Mouse (Mus musculus) C3H10T1/2 (cell line): ENCODE measurements around the gene Cd81. TPM values are rescaled to one million over a fixed set of nuclear protein-coding genes. Genes with fewer than 3 reads are reported as not detected.

Source experiments
- polyA plus RNA-seq, 2 experiments: library from polyadenylated mRNA; unstranded; fragments of >200 nt; fragmentation: generic; extraction: Trizol; gene quantifications; one replicate each; pipeline ENCODE4 v1.2.1; 2012; ENCODE audit warnings: missing spikeins in 2 of 2

Cd81 gene
- polyA plus RNA-seq = 100 to 1,000 TPM; 138 to 650 TPM

GRCm38 (mm10) chr7:143052626-143053007 lies at the start of gene Cd81:
Cd81 (plus strand) TSS chr7:143052739.

DNA sequence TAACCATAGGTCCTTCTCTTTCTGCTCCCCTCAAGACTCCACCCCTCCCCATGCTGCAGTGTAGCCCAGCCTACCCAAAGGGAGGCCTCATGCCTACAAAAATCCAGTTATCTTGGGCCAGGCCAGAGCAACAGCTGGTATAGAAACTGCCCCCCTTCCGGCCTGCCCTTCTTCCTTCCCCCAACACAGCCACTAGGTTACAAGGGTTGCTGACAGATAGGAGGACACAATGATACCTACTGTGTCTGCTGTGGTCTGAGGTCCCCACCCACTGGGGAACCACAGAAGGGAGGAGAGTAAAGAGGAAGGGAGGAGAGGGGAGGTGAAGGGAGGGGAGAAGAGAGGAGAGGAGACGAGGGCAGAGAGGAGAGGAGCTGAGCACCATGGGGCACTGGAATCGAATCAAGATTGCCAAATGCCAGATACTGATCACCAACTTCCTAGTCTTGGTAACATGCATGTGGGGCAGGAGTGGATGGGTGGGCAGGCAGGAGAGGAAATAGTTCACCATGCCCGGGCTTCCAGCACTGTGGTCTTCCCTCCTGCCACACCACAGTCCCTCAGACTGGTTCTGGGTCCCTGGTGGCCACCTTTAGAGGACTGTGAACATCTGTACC lies 47.7 kb upstream of the Cd81 start, which contains the start of gene Tspan32:
Gene Tspan32 (plus strand): TSS at position 320 of the 617 bp plus-strand sequence.

GRCm38 (mm10) chr7:143068882-143069591 lies 16.5 kb downstream of the Cd81 start, which contains the start of gene Tssc4:
Tssc4 (plus strand) TSS chr7:143069249.

DNA sequence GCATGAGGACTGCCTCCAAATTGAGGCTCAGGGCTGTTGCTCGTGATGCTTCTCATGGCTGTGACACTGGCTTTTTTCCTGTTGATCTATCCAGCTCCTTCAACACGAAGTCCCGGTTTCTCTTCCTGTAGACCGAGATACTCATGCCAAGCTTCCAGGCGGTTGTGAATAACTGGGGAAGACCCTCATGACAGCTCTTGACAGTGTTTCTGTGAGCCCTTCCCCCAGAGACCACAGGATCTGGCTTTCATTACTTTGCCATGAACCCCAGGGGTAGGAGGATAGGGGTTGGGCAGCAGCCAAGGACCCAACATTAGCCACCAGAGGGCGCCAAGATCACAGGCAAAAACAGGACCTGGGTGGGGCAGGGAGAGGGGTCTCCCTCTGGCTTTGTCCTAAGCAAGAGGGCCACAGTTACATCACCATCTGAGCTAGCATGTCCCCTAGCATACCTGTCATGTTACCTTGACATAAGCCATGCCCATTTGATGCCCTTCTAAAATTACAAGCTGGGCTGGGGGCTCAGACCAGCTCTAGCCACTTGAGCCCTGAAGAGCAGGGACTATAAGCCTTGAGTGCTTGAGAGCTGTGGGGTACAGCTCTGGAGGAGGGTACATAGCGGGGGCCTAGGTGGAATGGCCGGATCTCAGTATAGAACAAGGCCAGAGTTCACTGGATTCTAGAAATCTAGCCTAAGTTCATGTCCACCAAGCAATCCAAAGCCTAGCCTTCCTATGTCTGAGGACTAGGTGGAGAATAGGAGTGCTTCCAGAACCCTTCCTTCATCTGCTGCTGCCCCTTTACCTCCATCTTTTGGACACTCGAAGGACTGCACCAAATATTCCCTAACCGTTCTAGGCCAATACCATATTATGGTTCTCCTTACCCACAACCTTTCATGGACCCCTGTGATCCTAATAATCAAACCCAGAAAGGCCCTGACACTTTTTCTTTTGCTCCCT lies 42.3 kb downstream of the Cd81 start, which contains the start of gene Trpm5:
Gene Trpm5 (minus strand): TSS at position 51 of the 962 bp plus-strand sequence.

DNA sequence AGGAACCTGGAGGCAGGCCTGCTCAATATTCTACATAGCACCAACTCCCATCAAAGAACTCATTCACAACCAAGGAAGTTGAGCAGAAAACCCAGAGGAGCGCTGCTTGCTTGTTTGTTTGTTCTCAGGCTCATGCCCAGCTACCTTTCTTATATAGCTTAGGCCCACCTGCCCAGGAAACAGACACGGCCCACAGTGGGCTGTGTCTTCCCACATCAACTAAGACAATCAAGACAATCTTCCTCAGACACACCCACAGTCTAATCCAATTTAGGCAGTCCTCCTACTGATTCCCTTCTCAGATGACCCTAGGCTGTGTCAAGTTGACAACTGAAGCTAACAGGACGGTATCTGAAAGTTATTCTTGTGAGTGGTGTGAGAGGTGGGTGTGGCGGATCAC lies 53.5 kb downstream of the Cd81 start, which contains the start of gene Kcnq1:
Gene Kcnq1 (plus strand): TSS at position 301 of the 400 bp plus-strand sequence.

Other genes with a start within 250 kb of the Cd81 start
- gene Th, start 121.6 kb upstream of the Cd81 start, polyA plus RNA-seq = not detected
- gene Ascl2, start 83.5 kb upstream of the Cd81 start, polyA plus RNA-seq = under 1 TPM in 1 of 2 experiments, not detected in 1; 0.02 TPM
- 1 to 10 TPM in 1 of 2 experiments, under 1 TPM in 1; 0.67 to 6.4 TPM for gene Tspan32, start 47.7 kb upstream of the Cd81 start, polyA plus RNA-seq
- 10 to 100 TPM; 66.1 to 74.1 TPM for gene Tssc4, start 16.5 kb downstream of the Cd81 start, polyA plus RNA-seq
- 1 to 10 TPM in 1 of 2 experiments, under 1 TPM in 1; 0.36 to 2.3 TPM for gene Trpm5, start 41.9 kb downstream of the Cd81 start, polyA plus RNA-seq
- gene Kcnq1, start 53.6 kb downstream of the Cd81 start, polyA plus RNA-seq = not detected